Mouse (Mus musculus): Measurements from ENCODE around the gene Tomt.

- no peak for TF ChIP-seq EP300 (IDR thresholded peaks at IDR 0.05; ENCODE audit: insufficient read depth, low read depth, low read length)
- no peak for TF ChIP-seq CTCF (IDR thresholded peaks at IDR 0.05)
These were observed 39.5 kb downstream of the Tomt start for GRCm38 (mm10) chr7:101866491-101867265.
